ENCODE assay signal across 8 mouse cellular contexts in the genomic region with DNA sequence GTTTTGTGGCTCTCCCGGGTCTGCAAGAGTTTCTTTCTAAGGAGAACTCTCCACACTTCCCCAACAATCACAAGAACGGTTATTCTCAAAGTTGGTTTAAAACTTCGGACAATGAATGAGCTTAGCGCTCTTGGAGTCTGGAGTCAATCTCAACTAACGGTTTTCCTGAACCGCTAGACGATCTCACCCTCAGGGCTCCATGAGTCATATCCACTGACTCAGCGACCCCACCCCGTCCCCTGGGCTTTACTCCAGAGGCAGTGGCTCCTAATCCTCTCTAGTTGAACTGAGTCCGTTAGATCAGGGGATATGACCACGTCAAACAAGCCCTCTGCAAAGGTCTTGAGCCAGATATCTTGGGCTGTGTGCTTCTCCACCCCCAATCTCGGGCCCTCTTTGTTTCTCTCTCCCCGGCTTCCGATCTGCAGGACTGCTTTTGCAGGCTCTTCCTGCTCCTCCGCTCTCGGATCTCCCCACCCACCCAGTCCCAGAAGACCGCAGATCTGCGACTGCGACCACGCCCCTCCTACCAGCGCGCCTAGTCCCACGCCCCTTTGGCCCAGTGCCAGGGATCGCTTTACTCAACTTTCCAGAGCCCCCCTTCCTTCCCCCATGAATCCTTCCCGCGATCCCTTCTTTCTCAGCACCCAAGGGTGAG. TPM values are rescaled to one million over a fixed set of nuclear protein-coding genes. Genes with fewer than 3 reads are reported as not detected.
DNase-seq lines count a peak whose midpoint lies in the region; ATAC-seq and TF ChIP-seq lines count a peak whose summit lies in the region.

TSS of gene Vim (plus strand) at position 520 of the 658 bp plus-strand sequence.

- H3K4me2 ChIP-seq in forebrain, embryonic 11.5 days (ENCODE audit: low read depth, low read length, severe bottlenecking): peak within 1 kb of the TSS; percentile 68
- peak within 1 kb of the TSS; percentile 63 for H3K4me2 ChIP-seq in heart, postnatal 0 days (ENCODE audit: low read depth, low read length)

- H3K27me3 ChIP-seq in forebrain, embryonic 11.5 days (ENCODE audit: control insufficient read depth, insufficient read depth, low read length): no peaks in the 10 kb centered on the region
- H3K27me3 ChIP-seq in heart, postnatal 0 days (ENCODE audit: control insufficient read depth, insufficient read depth, low read length): no peaks in the 10 kb centered on the region

- H3K4me3 ChIP-seq in ES-E14 (ENCODE audit: insufficient read depth in 1 of 2, low read depth in 1 of 2, low read length in 2 of 2, poor library complexity in 1 of 2, severe bottlenecking in 1 of 2): peak within 1 kb of the TSS; percentile 61 to 91
- H3K4me3 ChIP-seq in forebrain, embryonic 11.5 days (ENCODE audit: low read depth, low read length): peak within 1 kb of the TSS; percentile 94
- peak within 1 kb of the TSS; percentile 67 for H3K4me3 ChIP-seq in heart, postnatal 0 days (ENCODE audit: low read depth, low read length)
- peak within 1 kb of the TSS; percentile 88 for H3K4me3 ChIP-seq in lung, adult 2 months (replicated peaks; ENCODE audit: extremely low read depth, low read depth, low read length)
- H3K4me3 ChIP-seq in olfactory bulb, adult 2 months (ENCODE audit: insufficient read depth, low read depth, low read length): peak within 1 kb of the TSS; percentile 53

- H3K9me3 ChIP-seq in ES-E14 (ENCODE audit: control insufficient read depth, insufficient read depth, low read depth, low read length): no peaks in the 10 kb centered on the region
- no peaks in the 10 kb centered on the region for H3K9me3 ChIP-seq in forebrain, embryonic 11.5 days (ENCODE audit: control insufficient read depth, low read length)
- H3K9me3 ChIP-seq in heart, postnatal 0 days (replicated peaks; ENCODE audit: control insufficient read depth, low read length): no peaks in the 10 kb centered on the region

- H3K36me3 ChIP-seq in ES-E14 (ENCODE audit: control insufficient read depth, insufficient read depth, low read length, poor library complexity, severe bottlenecking): peaks cover 4% of the 10 kb centered on the region
- H3K36me3 ChIP-seq in forebrain, embryonic 11.5 days (ENCODE audit: control insufficient read depth, insufficient read depth, low read length): peaks cover 11% of the 10 kb centered on the region
- H3K36me3 ChIP-seq in heart, postnatal 0 days (replicated peaks; ENCODE audit: control insufficient read depth, insufficient read depth, low read length): peaks cover 18% of the 10 kb centered on the region

- under 1% methylated on average over 26 of the region's 26 CpGs for WGBS in forebrain, embryonic 11.5 days
- under 1% methylated on average over 25 of the region's 26 CpGs for WGBS in heart, postnatal 0 days
- under 1% methylated on average over 26 of the region's 26 CpGs for WGBS in lung, adult 2 months
- WGBS in olfactory bulb, adult 2 months: under 1% methylated on average over 26 of the region's 26 CpGs

- peak; percentile 84 for DNase-seq in ES-E14 (ENCODE audit: low read depth, low spot score)
- peak; percentile 85 for DNase-seq in c-Kit-positive CD71-negative TER-119-negative erythroid progenitor cells, embryonic 14.5 days (ENCODE audit: low read depth)
- DNase-seq in forebrain, embryonic 11.5 days (ENCODE audit: low spot score): peak; percentile 98
- peak; percentile 97 for DNase-seq in heart, postnatal 0 days (ENCODE audit: low spot score)
- peak; percentile 76 to 87 for DNase-seq in kidney, postnatal 36 days
- DNase-seq in lung, adult 2 months: peak; percentile 64
- DNase-seq in thymus, postnatal 14 days: peak; percentile 89

- TF ChIP-seq POLR2A in lung, adult 2 months (IDR thresholded peaks at IDR 0.05; ENCODE audit: borderline replicate concordance, extremely low read depth, low read depth, low read length): peak; percentile 68; the same call in 1 of the 2 replicates
- TF ChIP-seq POLR2A in olfactory bulb, adult 2 months (IDR thresholded peaks at IDR 0.05; ENCODE audit: insufficient read depth, low read depth, low read length): no peak

- no peak for TF ChIP-seq CTCF in heart, postnatal 0 days (IDR thresholded peaks at IDR 0.05; ENCODE audit: low read depth)
- TF ChIP-seq CTCF in lung, adult 2 months (IDR thresholded peaks at IDR 0.05; ENCODE audit: insufficient read depth, low read length): no peak
- TF ChIP-seq CTCF in olfactory bulb, adult 2 months (IDR thresholded peaks at IDR 0.05; ENCODE audit: insufficient read depth, low read depth, low read length): no peak

- peak within 1 kb of the TSS; percentile 63 for H3K9ac ChIP-seq in ES-E14 (ENCODE audit: insufficient read depth, low read depth, low read length, poor library complexity, severe bottlenecking)
- H3K9ac ChIP-seq in forebrain, embryonic 11.5 days (ENCODE audit: low read length): peak within 1 kb of the TSS; percentile 95
- peak within 1 kb of the TSS; percentile 81 for H3K9ac ChIP-seq in heart, postnatal 0 days (replicated peaks; ENCODE audit: low read depth, low read length)

- peak within 1 kb of the TSS; percentile 50; the same call in 1 of the 2 replicates for H3K27ac ChIP-seq in ES-E14 (ENCODE audit: insufficient read depth, low read depth, low read length, poor library complexity, severe bottlenecking)
- H3K27ac ChIP-seq in forebrain, embryonic 11.5 days (ENCODE audit: low read depth, low read length): peak within 1 kb of the TSS; percentile 98
- H3K27ac ChIP-seq in heart, postnatal 0 days (ENCODE audit: low read depth): peak within 1 kb of the TSS; percentile 97
- H3K27ac ChIP-seq in olfactory bulb, adult 2 months (ENCODE audit: insufficient read depth, low read depth, low read length): peak within 1 kb of the TSS; percentile 73

- in situ Hi-C loops in ES-E14 (cut with MboI; ENCODE audit: low sequenced_read_pairs in 2 of 2, unreplicated experiment in 2 of 2): no loop called here

- H3K4me1 ChIP-seq in ES-E14 (ENCODE audit: control insufficient read depth in 2 of 2, insufficient read depth in 2 of 2, low read length in 2 of 2, poor library complexity in 1 of 2): peaks cover 3 to 9% of the 10 kb centered on the region in 2 experiments; a peak in 2 of 4 replicates
- H3K4me1 ChIP-seq in forebrain, embryonic 11.5 days (replicated peaks; ENCODE audit: control insufficient read depth, insufficient read depth, low read length): peaks cover 12% of the 10 kb centered on the region; the same call in 1 of the 2 replicates
- peaks cover 14% of the 10 kb centered on the region for H3K4me1 ChIP-seq in heart, postnatal 0 days (ENCODE audit: control insufficient read depth, insufficient read depth)
- H3K4me1 ChIP-seq in lung, adult 2 months (ENCODE audit: control insufficient read depth, insufficient read depth, low read length): peaks cover 11% of the 10 kb centered on the region
- H3K4me1 ChIP-seq in olfactory bulb, adult 2 months (ENCODE audit: control insufficient read depth, insufficient read depth, low read length): peaks cover 17% of the 10 kb centered on the region

- peak; percentile 87 for ATAC-seq in forebrain, embryonic 11.5 days (replicated peaks; ENCODE audit: low FRiP score)
- ATAC-seq in heart, postnatal 0 days (ENCODE audit: insufficient read depth, low read depth): peak; percentile 90

- peak; percentile 55; the same call in 1 of the 2 replicates for TF ChIP-seq EP300 in heart, postnatal 0 days (IDR thresholded peaks at IDR 0.05; ENCODE audit: low read depth)

TF ChIP-seq in ES-E14, 5 proteins besides CTCF, POLR2A, EP300 and RAD21:
- TF ChIP-seq CHD2 (IDR thresholded peaks at IDR 0.05; ENCODE audit: low read depth, low read length): no peak
- TF ChIP-seq HCFC1 (IDR thresholded peaks at IDR 0.05; ENCODE audit: borderline replicate concordance, insufficient read depth, low read length): no peak
- peak; percentile 56; the same call in 1 of the 2 replicates for TF ChIP-seq MAFK (IDR thresholded peaks at IDR 0.05; ENCODE audit: insufficient read depth, low read depth, low read length)
- no peak for TF ChIP-seq ZC3H11A (IDR thresholded peaks at IDR 0.05; ENCODE audit: borderline replicate concordance, low read depth, low read length)

RNA-seq across cellular contexts. Expression of gene Vim, which starts in this region (rescaled TPM):
- total RNA-seq in ES-E14 (2012; rRNA removed): 465 and 1,315 TPM in 2 replicates
- 1,259 and 1,264 TPM in 2 replicates for polyA plus RNA-seq in forebrain, embryonic 11.5 days (2014; fragmentation: Nextera tagmentation; extraction: Ambion mirVana)
- 2,529 and 2,768 TPM in 2 replicates for total RNA-seq in heart, postnatal 0 days (2014; rRNA removed; ENCODE audit: low replicate concordance)
- polyA plus RNA-seq in heart, postnatal 0 days (2015; fragmentation: Nextera tagmentation; extraction: Ambion mirVana): 696 and 707 TPM in 2 replicates
- polyA plus RNA-seq in lung, adult 2 months (2012; rRNA removed): 1,792 and 2,353 TPM in 2 replicates
- polyA plus RNA-seq in olfactory bulb, adult 2 months (2012; ENCODE audit: insufficient read depth, insufficient read length, low replicate concordance, missing spikeins): not detected in 2 replicates

Comparison
In these comparisons a context has a peak if more than half of its experiments do, and no peak if none do; other contexts are left out.
1. Peak in every context shown above with its lines: DNase-seq, ATAC-seq, H3K4me3 ChIP-seq and H3K27ac ChIP-seq.